7 mouse cellular contexts compared by ENCODE assay signal in genomic region chr4:115095671-115096434, GRCm38 (mm10). TPM values are rescaled to one million over a fixed set of nuclear protein-coding genes. Genes with fewer than 3 reads are reported as not detected.
A peak's percentile ranks its signal among the peaks of the same experiment; 100 is the strongest.
DNase-seq lines count a peak whose midpoint lies in the region; ATAC-seq and TF ChIP-seq lines count a peak whose summit lies in the region.

No protein-coding gene starts in this region.

- TF ChIP-seq POLR2A in MEL (IDR thresholded peaks at IDR 0.05; ENCODE audit: control insufficient read depth in 1 of 2, insufficient read depth in 1 of 2, low read depth in 1 of 2, low read length in 2 of 2, poor library complexity in 1 of 2), result 0 out of 4 replicates have a peak, but pooled peaks of 1 of the 2 experiments have one; percentile 17

- peak; percentile 86 for DNase-seq in MEL (ENCODE audit: low read depth, low spot score)
- DNase-seq in adrenal gland, postnatal 10 days, result peak; percentile 41
- DNase-seq in liver, embryonic 14.5 days (ENCODE audit: low read depth in 3 of 3, low spot score in 3 of 3), result peak; percentile 90 to 96 (median 95)
- DNase-seq in neural tube, embryonic 10.5 days (ENCODE audit: extremely low spot score, low spot score), result peak; percentile 61
- no peak for DNase-seq in layer of hippocampus, adult 18-20 months (ENCODE audit: low spot score in 2 of 2)

- H3K4me2 ChIP-seq in forebrain, embryonic 12.5 days, result peak overlapping the region; percentile 89
- H3K4me2 ChIP-seq in liver, embryonic 14.5 days (ENCODE audit: low read depth), result peak overlapping the region; percentile 84

- H3K4me1 ChIP-seq in MEL (ENCODE audit: control insufficient read depth in 1 of 2, insufficient read depth in 2 of 2, low read length in 2 of 2), result peaks cover 3 to 39% of the 10 kb centered on the region in 2 experiments
- H3K4me1 ChIP-seq in forebrain, embryonic 12.5 days, result peaks cover 18% of the 10 kb centered on the region
- H3K4me1 ChIP-seq in liver, embryonic 14.5 days (replicated peaks; ENCODE audit: control insufficient read depth in 2 of 2, insufficient read depth in 2 of 2, low read length in 1 of 2), result peaks cover 45 to 71% of the 10 kb centered on the region in 2 experiments

- WGBS in forebrain, embryonic 12.5 days, result under 1% methylated on average over 31 of the region's 31 CpGs
- 1% methylated on average over 31 of the region's 31 CpGs for WGBS in liver, embryonic 14.5 days (ENCODE audit: insufficient replicate concordance)

- peak overlapping the region; percentile 73 for H3K27ac ChIP-seq in MEL (ENCODE audit: control insufficient read depth, low read depth, low read length)
- H3K27ac ChIP-seq in forebrain, embryonic 12.5 days, result no peak overlapping the region
- peak overlapping the region; percentile 95 for H3K27ac ChIP-seq in liver, embryonic 14.5 days

- peak; percentile 86 to 97 for TF ChIP-seq EP300 in MEL (IDR thresholded peaks at IDR 0.05; ENCODE audit: low read depth in 1 of 2, low read length in 2 of 2)
- peak; percentile 99 for TF ChIP-seq EP300 in liver, embryonic 14.5 days (IDR thresholded peaks at IDR 0.05; ENCODE audit: low read depth)

- peak; percentile 77 for ATAC-seq in forebrain, embryonic 12.5 days (ENCODE audit: low FRiP score)
- peak; percentile 15 for ATAC-seq in inflammation-experienced regulatory T-cells, adult 6 months
- ATAC-seq in liver, embryonic 14.5 days (ENCODE audit: insufficient read depth), result peak; percentile 92

- H3K36me3 ChIP-seq in MEL (ENCODE audit: control insufficient read depth in 1 of 2, insufficient read depth in 2 of 2, low read length in 2 of 2), result peaks cover 0 to 14% of the 10 kb centered on the region in 2 experiments; a peak in 2 of 4 replicates
- H3K36me3 ChIP-seq in forebrain, embryonic 12.5 days (replicated peaks), result no peaks in the 10 kb centered on the region
- H3K36me3 ChIP-seq in liver, embryonic 14.5 days (replicated peaks; ENCODE audit: control insufficient read depth, insufficient read depth, low read depth), result no peaks in the 10 kb centered on the region

- no peaks in the 10 kb centered on the region for H3K79me2 ChIP-seq in MEL (ENCODE audit: control insufficient read depth, insufficient read depth, low read length, poor library complexity)

- H3K9ac ChIP-seq in MEL (ENCODE audit: control insufficient read depth, low read depth, low read length, poor library complexity, severe bottlenecking), result peak overlapping the region; percentile 57
- peak overlapping the region; percentile 61 for H3K9ac ChIP-seq in forebrain, embryonic 12.5 days
- peak overlapping the region; percentile 68 for H3K9ac ChIP-seq in liver, embryonic 14.5 days (replicated peaks)

- peak overlapping the region; percentile 43 to 53 for H3K4me3 ChIP-seq in MEL (ENCODE audit: control insufficient read depth in 1 of 2, insufficient read depth in 1 of 2, low read depth in 2 of 2, low read length in 2 of 2)
- peak overlapping the region; percentile 43 for H3K4me3 ChIP-seq in forebrain, embryonic 12.5 days (replicated peaks)
- peak overlapping the region; percentile 48 to 53 for H3K4me3 ChIP-seq in liver, embryonic 14.5 days (ENCODE audit: insufficient read depth in 1 of 2, low read depth in 2 of 2, low read length in 2 of 2)

- no peaks in the 10 kb centered on the region for H3K9me3 ChIP-seq in MEL (replicated peaks; ENCODE audit: insufficient read depth, low read length)
- no peaks in the 10 kb centered on the region for H3K9me3 ChIP-seq in forebrain, embryonic 12.5 days
- H3K9me3 ChIP-seq in liver, embryonic 14.5 days (ENCODE audit: control insufficient read depth, low read length), result no peaks in the 10 kb centered on the region

- no peak for TF ChIP-seq RAD21 in MEL (IDR thresholded peaks at IDR 0.05; ENCODE audit: low read depth, low read length)

- no peak for TF ChIP-seq CTCF in MEL (IDR thresholded peaks at IDR 0.05 in 2 of 3, conservative IDR thresholded peaks at IDR 0.05 in 1 of 3; ENCODE audit: control insufficient read depth in 1 of 3, insufficient read depth in 1 of 3, low read depth in 2 of 3, low read length in 3 of 3, poor library complexity in 1 of 3, severe bottlenecking in 1 of 3)
- TF ChIP-seq CTCF in liver, embryonic 14.5 days (IDR thresholded peaks at IDR 0.05; ENCODE audit: low read depth), result no peak

- no peaks in the 10 kb centered on the region for H3K27me3 ChIP-seq in MEL (ENCODE audit: control insufficient read depth in 1 of 2, insufficient read depth in 2 of 2, low read length in 2 of 2)
- H3K27me3 ChIP-seq in forebrain, embryonic 12.5 days, result peaks cover 75% of the 10 kb centered on the region
- no peaks in the 10 kb centered on the region for H3K27me3 ChIP-seq in liver, embryonic 14.5 days (ENCODE audit: control insufficient read depth, insufficient read depth, low read length)

TF ChIP-seq in MEL, 35 proteins besides CTCF, POLR2A, EP300 and RAD21 (continues in another document):
- TF ChIP-seq NRF1 (IDR thresholded peaks at IDR 0.05; ENCODE audit: insufficient read depth, low read depth, low read length, poor library complexity, severe bottlenecking) (0 out of 2 replicates have a peak, but pooled peaks have one; percentile 28), ETS1 (IDR thresholded peaks at IDR 0.05; ENCODE audit: low read depth, low read length) (peak; percentile 93), SMC3 (IDR thresholded peaks at IDR 0.05; ENCODE audit: low read depth, low read length) (no peak), TAL1 (IDR thresholded peaks at IDR 0.05; ENCODE audit: low read length) (peak; percentile 98), MAZ (IDR thresholded peaks at IDR 0.05; ENCODE audit: low read depth, low read length) (peak; percentile 82; the same call in 1 of the 2 replicates), TBP (IDR thresholded peaks at IDR 0.05; ENCODE audit: low read depth, low read length) (0 out of 2 replicates have a peak, but pooled peaks have one; percentile 10), MAX (IDR thresholded peaks at IDR 0.05; ENCODE audit: low read length) (peak; percentile 47; the same call in 1 of the 2 replicates), USF1 (IDR thresholded peaks at IDR 0.05; ENCODE audit: low read depth, low read length) (peak; percentile 40; the same call in 1 of the 2 replicates), E2F4 (IDR thresholded peaks at IDR 0.05; ENCODE audit: borderline replicate concordance, low read depth, low read length) (no peak), ELF1 (IDR thresholded peaks at IDR 0.05; ENCODE audit: low read depth, low read length) (peak; percentile 47; the same call in 1 of the 2 replicates), GATA1 (IDR thresholded peaks at IDR 0.05; ENCODE audit: low read depth, low read length) (peak; percentile 81), POLR2AphosphoS5 (IDR thresholded peaks at IDR 0.05; ENCODE audit: borderline replicate concordance, low read depth, low read length) (no peak), MXI1 (IDR thresholded peaks at IDR 0.05; ENCODE audit: low read depth, low read length) (no peak; the same call in 1 of the 2 replicates), SIN3A (IDR thresholded peaks at IDR 0.05; ENCODE audit: low read length) (peak; percentile 57), MEF2A (IDR thresholded peaks at IDR 0.05; ENCODE audit: extremely low read depth, insufficient replicate concordance, low read depth, low read length, poor library complexity, severe bottlenecking) (0 out of 2 replicates have a peak, but pooled peaks have one; percentile 21), MAFK (IDR thresholded peaks at IDR 0.05; ENCODE audit: borderline replicate concordance, low read depth, low read length) (0 out of 2 replicates have a peak, but pooled peaks have one; percentile 7), ZMIZ1 (IDR thresholded peaks at IDR 0.05; ENCODE audit: low read depth, low read length) (no peak), POLR2AphosphoS2 (IDR thresholded peaks at IDR 0.05; ENCODE audit: low read length) (peak; percentile 51; the same call in 1 of the 2 replicates), MYB (IDR thresholded peaks at IDR 0.05; ENCODE audit: low read depth, low read length) (0 out of 2 replicates have a peak, but pooled peaks have one; percentile 52)

RNA-seq across cellular contexts. Expression of gene Pdzk1ip1, which starts 7.3 kb away (rescaled TPM):
- total RNA-seq in MEL (2012; rRNA removed), result not detected in 2 replicates
- polyA plus RNA-seq in MEL (2012; ENCODE audit: insufficient read depth in 1 of 2, insufficient read length in 2 of 2, low read depth in 1 of 2, low replicate concordance in 2 of 2, missing spikeins in 1 of 2), result under 1 TPM in 1 of 2 experiments, not detected in 1; 0.14 TPM
- 1 to 10 TPM in 1 of 2 experiments, under 1 TPM in 1; 0.99 to 1.9 TPM for total RNA-seq in adrenal gland, postnatal 10 days (2021)
- polyA plus RNA-seq in forebrain, embryonic 12.5 days (2016; fragmentation: Nextera tagmentation; extraction: Ambion mirVana), result 8.2 and 9.7 TPM in 2 replicates
- 10 to 100 TPM in 2 of 3 experiments, 1 to 10 TPM in 1; 9.1 to 42.2 (median 33.9) TPM for polyA plus RNA-seq in inflammation-experienced regulatory T-cells, adult 6 months (2017; shearing (Covaris generic))
- 20.5 and 24.5 TPM in 2 replicates for polyA plus RNA-seq in liver, embryonic 14.5 days (2012; rRNA removed)
- 24.4 and 30.5 TPM in 2 replicates for polyA plus RNA-seq in liver, embryonic 14.5 days (2014; fragmentation: Nextera tagmentation; extraction: Ambion mirVana)
- total RNA-seq in layer of hippocampus, adult 18-20 months (2021), result under 1 TPM; 0.41 to 0.67 TPM

RNA-seq across cellular contexts. Expression of gene Cyp4x1, which starts 38.2 kb away (rescaled TPM):
- 0.04 and 0.07 TPM in 2 replicates for total RNA-seq in MEL (2012; rRNA removed)
- polyA plus RNA-seq in MEL (2012; ENCODE audit: insufficient read depth in 1 of 2, insufficient read length in 2 of 2, low read depth in 1 of 2, low replicate concordance in 2 of 2, missing spikeins in 1 of 2), result under 1 TPM in 1 of 2 experiments, not detected in 1; 0.47 TPM
- under 1 TPM; 0.18 to 0.39 TPM for total RNA-seq in adrenal gland, postnatal 10 days (2021)
- 0.83 and 1.1 TPM in 2 replicates for polyA plus RNA-seq in forebrain, embryonic 12.5 days (2016; fragmentation: Nextera tagmentation; extraction: Ambion mirVana)
- under 1 TPM in 2 of 3 experiments, not detected in 1; 0.09 to 0.16 TPM for polyA plus RNA-seq in inflammation-experienced regulatory T-cells, adult 6 months (2017; shearing (Covaris generic))
- polyA plus RNA-seq in liver, embryonic 14.5 days (2012; rRNA removed), result 0.05 and 0.06 TPM in 2 replicates
- 0.08 TPM in 2 replicates for polyA plus RNA-seq in liver, embryonic 14.5 days (2014; fragmentation: Nextera tagmentation; extraction: Ambion mirVana)
- total RNA-seq in layer of hippocampus, adult 18-20 months (2021), result 1 to 10 TPM; 6.7 to 7.5 TPM

RNA-seq across cellular contexts. Expression of gene Tal1, which starts 39.6 kb away (rescaled TPM):
- 21.2 and 34.9 TPM in 2 replicates for total RNA-seq in MEL (2012; rRNA removed)
- 10 to 100 TPM in 1 of 2 experiments, not detected in 1; 48.9 TPM for polyA plus RNA-seq in MEL (2012; ENCODE audit: insufficient read depth in 1 of 2, insufficient read length in 2 of 2, low read depth in 1 of 2, low replicate concordance in 2 of 2, missing spikeins in 1 of 2)
- total RNA-seq in adrenal gland, postnatal 10 days (2021), result 1 to 10 TPM; 5.4 to 7.7 TPM
- 1.6 and 2.8 TPM in 2 replicates for polyA plus RNA-seq in forebrain, embryonic 12.5 days (2016; fragmentation: Nextera tagmentation; extraction: Ambion mirVana)
- not detected for polyA plus RNA-seq in inflammation-experienced regulatory T-cells, adult 6 months (2017; shearing (Covaris generic))
- 72.6 and 74.7 TPM in 2 replicates for polyA plus RNA-seq in liver, embryonic 14.5 days (2012; rRNA removed)
- 55.6 and 60.9 TPM in 2 replicates for polyA plus RNA-seq in liver, embryonic 14.5 days (2014; fragmentation: Nextera tagmentation; extraction: Ambion mirVana)
- 1 to 10 TPM in 1 of 2 experiments, under 1 TPM in 1; 0.84 to 1.3 TPM for total RNA-seq in layer of hippocampus, adult 18-20 months (2021)

Comparison
In these comparisons a context has a peak if more than half of its experiments do, and no peak if none do; other contexts are left out.
1. DNase-seq: peak in MEL (single experiment), adrenal gland, postnatal 10 days (single experiment), liver, embryonic 14.5 days (3 of 3) and neural tube, embryonic 10.5 days (single experiment); none in layer of hippocampus, adult 18-20 months (0 of 2).
2. ATAC-seq: peak in every context shown above with its lines; median percentile 92 in liver, embryonic 14.5 days; 77 in forebrain, embryonic 12.5 days; 15 in inflammation-experienced regulatory T-cells, adult 6 months.
3. Peak in every context shown above with its lines, with median percentiles within 50 percentile points of each other: H3K4me3 ChIP-seq and H3K9ac ChIP-seq.